ENCODE assay signal across 8 mouse cellular contexts in the genomic region with DNA sequence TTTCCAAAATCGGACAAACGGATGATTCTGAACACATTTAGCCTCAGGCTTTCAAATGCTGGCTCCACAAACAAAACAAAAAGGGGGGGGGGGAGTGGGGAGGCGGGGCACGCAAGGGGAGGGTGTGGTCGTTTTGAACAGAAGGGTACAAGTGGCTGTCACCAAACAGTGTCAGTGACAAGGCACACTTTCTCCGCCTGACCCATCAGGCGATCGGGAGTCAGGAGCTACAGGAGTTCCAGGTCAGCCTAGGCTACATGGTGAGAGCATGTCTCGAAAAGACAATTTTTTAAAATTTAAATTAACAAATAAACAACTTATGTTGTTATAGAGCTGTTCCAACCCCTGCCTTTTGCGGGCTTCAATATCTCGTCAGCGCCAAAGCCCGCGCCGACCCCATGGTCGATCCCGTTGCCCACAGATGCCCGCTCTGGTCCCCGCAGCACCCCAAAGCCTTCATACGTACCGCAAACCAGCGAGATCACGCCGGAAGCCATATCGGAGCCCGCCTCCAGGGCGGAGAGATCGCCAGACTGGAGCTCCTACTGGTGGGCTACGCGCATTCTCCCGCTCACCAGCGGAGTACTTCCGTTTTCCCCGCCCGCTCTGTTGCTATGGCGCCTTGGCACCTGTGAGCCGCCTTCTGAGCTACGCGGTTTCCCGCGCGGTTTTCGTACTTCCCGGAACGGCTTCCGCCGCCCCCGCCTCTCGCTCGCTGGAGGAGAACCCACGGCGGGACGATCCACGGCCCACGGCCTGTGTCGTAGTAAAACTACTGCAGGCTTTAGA. TPM values are rescaled to one million over a fixed set of nuclear protein-coding genes. Genes with fewer than 3 reads are reported as not detected.
DNase-seq lines count a peak whose midpoint lies in the region; ATAC-seq lines count a peak whose summit lies in the region.

TSS of gene Nsmce1 (minus strand) at position 650 of the 789 bp plus-strand sequence.

- H3K4me1 ChIP-seq in heart, embryonic 10.5 days = peaks cover 14% of the 10 kb centered on the region
- peaks cover 24% of the 10 kb centered on the region for H3K4me1 ChIP-seq in kidney, embryonic 15.5 days

- H3K9me3 ChIP-seq in heart, embryonic 10.5 days = no peaks in the 10 kb centered on the region
- no peaks in the 10 kb centered on the region for H3K9me3 ChIP-seq in kidney, embryonic 15.5 days (replicated peaks)

- H3K27ac ChIP-seq in heart, embryonic 10.5 days = peak within 1 kb of the TSS; percentile 92
- peak within 1 kb of the TSS; percentile 86 for H3K27ac ChIP-seq in kidney, embryonic 15.5 days

- H3K4me2 ChIP-seq in kidney, embryonic 15.5 days = peak within 1 kb of the TSS; percentile 66

- H3K27me3 ChIP-seq in heart, embryonic 10.5 days (ENCODE audit: insufficient read depth, poor library complexity, severe bottlenecking) = no peaks in the 10 kb centered on the region
- no peaks in the 10 kb centered on the region for H3K27me3 ChIP-seq in kidney, embryonic 15.5 days

- H3K36me3 ChIP-seq in heart, embryonic 10.5 days = peaks cover 5% of the 10 kb centered on the region
- peaks cover 4% of the 10 kb centered on the region; the same call in 1 of the 2 replicates for H3K36me3 ChIP-seq in kidney, embryonic 15.5 days

- peak within 1 kb of the TSS; percentile 67 for H3K4me3 ChIP-seq in heart, embryonic 10.5 days
- peak within 1 kb of the TSS; percentile 70 for H3K4me3 ChIP-seq in kidney, embryonic 15.5 days (replicated peaks)

- ATAC-seq in erythroblast, adult 5-6 weeks (replicated peaks; ENCODE audit: low FRiP score, poor library complexity, severe bottlenecking) = peak; percentile 97
- ATAC-seq in kidney, embryonic 15.5 days (replicated peaks; ENCODE audit: low FRiP score) = peak; percentile 99
- peak; percentile 99 for ATAC-seq in monocyte, adult 5-6 weeks (replicated peaks; ENCODE audit: insufficient number of reproducible peaks, low FRiP score, low TSS enrichment, poor library complexity, severe bottlenecking)

- DNase-seq in B cell, adult 2 months = peak; percentile 94
- DNase-seq in brain, adult 2 months (ENCODE audit: low read depth, low spot score) = peak; percentile 99
- DNase-seq in heart, embryonic 10.5 days (ENCODE audit: low spot score) = peak; percentile 98
- DNase-seq in liver = peak; percentile 97
- peak; percentile 93 to 96 for DNase-seq in spleen, postnatal 4 days (ENCODE audit: low spot score in 2 of 2)

- under 1% methylated on average over 56 of the region's 56 CpGs for WGBS in heart, embryonic 10.5 days
- under 1% methylated on average over 55 of the region's 56 CpGs for WGBS in kidney, embryonic 15.5 days

- H3K9ac ChIP-seq in kidney, embryonic 15.5 days = peak within 1 kb of the TSS; percentile 69

RNA-seq across cellular contexts. Expression of gene Nsmce1, which starts in this region (rescaled TPM):
- 21.7 and 24.0 TPM in 2 replicates for total RNA-seq in erythroblast, adult 5-6 weeks (2015; ENCODE audit: low replicate concordance)
- total RNA-seq in erythroblast, adult 5-6 weeks (2017; ENCODE audit: low replicate concordance) = 12.8 and 18.6 TPM in 2 replicates
- 122 and 123 TPM in 2 replicates for polyA plus RNA-seq in heart, embryonic 10.5 days (2016; fragmentation: Nextera tagmentation; extraction: Ambion mirVana)
- 143 TPM in 2 replicates for polyA plus RNA-seq in kidney, embryonic 15.5 days (2015; fragmentation: Nextera tagmentation; extraction: Ambion mirVana)
- 24.3 to 43.0 TPM (median 42.0 TPM) in 3 replicates for total RNA-seq in monocyte, adult 5-6 weeks (2017)

Comparison
In these comparisons a context has a peak if more than half of its experiments do, and no peak if none do; other contexts are left out.
1. Peak in every context shown above with its lines: DNase-seq, ATAC-seq, H3K4me3 ChIP-seq and H3K27ac ChIP-seq.